Mouse (Mus musculus) heart, embryonic 10.5 days (tissue): Measurements from ENCODE around the gene Sirt7. TPM values are rescaled to one million over a fixed set of nuclear protein-coding genes. Genes with fewer than 3 reads are reported as not detected.
A peak's percentile ranks its signal among the peaks of the same experiment; 100 is the strongest.

Experiments used
- DNase-seq: peaks from one replicate; pipeline ENCODE4 v3.0.0-alpha.2; 2017; ENCODE audit warnings: low spot score
- H3K27ac ChIP-seq: fragments of 300-500 bp; sonication (generic); 2 replicates; pipeline ENCODE4 v1.5.1; 2016; ENCODE audit warnings: mild to moderate bottlenecking
- H3K27me3 ChIP-seq: fragments of 300-500 bp; sonication (generic); 2 replicates; pipeline ENCODE4 v1.6.1; 2016; ENCODE audit warnings: mild to moderate bottlenecking; ENCODE audit not compliant: poor library complexity, insufficient read depth, severe bottlenecking
- H3K36me3 ChIP-seq: fragments of 300-500 bp; sonication (generic); 2 replicates; pipeline ENCODE4 v1.6.1; 2016; ENCODE audit warnings: mild to moderate bottlenecking, moderate library complexity
- H3K4me1 ChIP-seq: fragments of 300-500 bp; sonication (generic); 2 replicates; pipeline ENCODE4 v1.6.1; 2016; ENCODE audit warnings: mild to moderate bottlenecking
- H3K4me3 ChIP-seq: fragments of 300-500 bp; sonication (generic); 2 replicates; pipeline ENCODE4 v1.5.1; 2016; ENCODE audit warnings: mild to moderate bottlenecking, moderate library complexity
- H3K9me3 ChIP-seq: fragments of 300-500 bp; sonication (generic); 2 replicates; pipeline ENCODE4 v1.6.1; 2016; ENCODE audit warnings: mild to moderate bottlenecking, moderate library complexity
- WGBS: fragments of 180-500 bp; shearing (Covaris S2); methylation state at CpG from one replicate; pipeline ENCODE4 v1.1.7; 2016; 5-methylcytosine and 5-hydroxymethylcytosine counted together
- polyA plus RNA-seq: library from polyadenylated mRNA; unstranded; fragments of >200 nt; fragmentation: Nextera tagmentation; extraction: Ambion mirVana; gene quantifications from 2 replicates; pipeline ENCODE4 v1.2.1, GENCODE M21; 2016

The Sirt7 gene
- polyA plus RNA-seq, 1 experiment from 2014 or later: 29.5 TPM

GRCm38 (mm10) chr11:120610477-120611046, 14.5 kb downstream of the Sirt7 start:
- 79% methylated on average over 9 of the region's 9 CpGs for WGBS

GRCm38 (mm10) chr11:120609250-120609649, 15.8 kb downstream of the Sirt7 start:
- H3K9me3 ChIP-seq: no peaks in the 10 kb centered on the region
- DNase-seq: peak; percentile 93
- 35% methylated on average over 8 of the region's 8 CpGs for WGBS
- H3K27me3 ChIP-seq: peaks cover 25% of the 10 kb centered on the region
- peak overlapping the region; percentile 82 for H3K27ac ChIP-seq
- H3K4me1 ChIP-seq: peaks cover 25% of the 10 kb centered on the region
- peaks cover 81% of the 10 kb centered on the region for H3K36me3 ChIP-seq
- H3K4me3 ChIP-seq: peak overlapping the region; percentile 59

More at GRCm38 (mm10) chr11:120610477-120611046, 14.5 kb downstream of the Sirt7 start:
- no peak for DNase-seq
- Histone ChIP-seq H3K9me3 (no peaks in the 10 kb centered on the region), H3K27ac (no peak overlapping the region), H3K27me3 (peaks cover 25% of the 10 kb centered on the region), H3K4me3 (no peak overlapping the region), H3K4me1 (peaks cover 26% of the 10 kb centered on the region), H3K36me3 (peaks cover 79% of the 10 kb centered on the region)

DNA sequence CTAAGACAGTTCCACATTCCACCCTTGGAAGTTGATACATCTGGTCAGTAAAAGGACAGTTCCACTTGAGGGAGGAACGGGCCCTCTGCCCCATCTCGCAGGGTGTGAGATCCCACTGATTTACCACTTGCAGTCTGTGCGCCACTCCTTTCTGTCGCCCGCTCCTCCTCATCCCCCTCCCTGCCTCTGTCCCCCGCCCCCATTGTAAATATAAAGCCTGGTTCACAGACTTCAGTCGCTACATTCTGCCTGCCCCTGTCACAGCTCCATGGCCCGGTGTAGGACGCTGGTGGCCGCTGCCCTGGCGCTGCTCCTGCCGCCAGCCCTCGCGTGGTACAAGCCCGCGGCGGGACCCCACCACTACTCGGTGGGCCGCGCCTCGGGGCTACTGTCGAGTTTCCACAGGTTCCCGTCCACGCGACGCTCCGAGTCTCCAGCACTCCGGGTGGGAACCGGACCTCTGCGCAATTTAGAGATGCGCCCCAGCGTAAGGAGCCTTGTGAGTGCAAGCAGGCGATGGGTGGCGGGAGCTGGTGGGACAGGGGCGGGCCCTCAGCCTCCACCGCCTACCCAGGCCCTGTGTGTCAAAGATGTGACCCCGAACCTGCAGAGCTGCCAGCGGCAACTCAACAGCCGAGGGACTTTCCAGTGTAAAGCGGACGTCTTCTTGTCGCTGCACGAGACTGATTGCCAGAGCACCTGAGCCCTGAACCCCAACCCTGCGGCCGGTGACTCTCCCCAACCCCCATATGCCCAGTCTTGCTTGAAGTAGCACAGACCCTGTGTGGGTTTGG, 16.6 kb downstream of the Sirt7 start, which contains the start of gene Npb:
Gene Npb, plus strand, starts transcription at position 237 of the 794 bp plus-strand sequence.
- peaks cover 81% of the 10 kb centered on the region for H3K36me3 ChIP-seq
- peak within 1 kb of the TSS; percentile 82 for H3K27ac ChIP-seq
- H3K4me3 ChIP-seq: peak within 1 kb of the TSS; percentile 59

DNA sequence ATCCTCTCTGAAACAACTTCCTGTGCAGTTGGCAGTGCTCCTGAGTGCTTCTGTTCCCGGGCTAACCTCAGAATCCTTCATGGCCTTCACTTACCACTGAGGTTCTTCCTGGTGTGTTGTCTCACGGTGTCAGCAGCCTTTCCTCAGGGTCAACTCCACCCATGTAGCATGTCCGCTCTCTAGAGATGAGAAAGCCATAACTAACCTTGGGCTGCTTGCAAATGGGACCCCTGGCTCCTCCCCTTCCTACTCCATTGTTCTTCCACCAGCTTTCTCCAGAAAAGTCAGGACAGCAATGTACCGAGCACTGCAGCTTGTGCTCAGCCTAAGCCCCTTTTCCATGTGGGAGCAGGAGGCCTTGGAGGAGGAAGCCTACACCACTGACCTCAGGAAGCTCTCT, 18.3 kb downstream of the Sirt7 start:
- DNase-seq: no peak
- Histone ChIP-seq H3K27ac (peak overlapping the region; percentile 36; the same call in 1 of the 2 replicates), H3K4me1 (peaks cover 25% of the 10 kb centered on the region), H3K4me3 (no peak overlapping the region), H3K36me3 (peaks cover 81% of the 10 kb centered on the region), H3K9me3 (no peaks in the 10 kb centered on the region), H3K27me3 (peaks cover 25% of the 10 kb centered on the region)
- 72% methylated on average over 4 of the region's 4 CpGs for WGBS

More for the DNA sequence above, 16.6 kb downstream of the Sirt7 start, which contains the start of gene Npb:
- peaks cover 25% of the 10 kb centered on the region for H3K27me3 ChIP-seq
- no peak for DNase-seq
- 7% methylated on average over 45 of the region's 45 CpGs for WGBS
- peaks cover 25% of the 10 kb centered on the region for H3K4me1 ChIP-seq
- H3K9me3 ChIP-seq: no peaks in the 10 kb centered on the region

DNA sequence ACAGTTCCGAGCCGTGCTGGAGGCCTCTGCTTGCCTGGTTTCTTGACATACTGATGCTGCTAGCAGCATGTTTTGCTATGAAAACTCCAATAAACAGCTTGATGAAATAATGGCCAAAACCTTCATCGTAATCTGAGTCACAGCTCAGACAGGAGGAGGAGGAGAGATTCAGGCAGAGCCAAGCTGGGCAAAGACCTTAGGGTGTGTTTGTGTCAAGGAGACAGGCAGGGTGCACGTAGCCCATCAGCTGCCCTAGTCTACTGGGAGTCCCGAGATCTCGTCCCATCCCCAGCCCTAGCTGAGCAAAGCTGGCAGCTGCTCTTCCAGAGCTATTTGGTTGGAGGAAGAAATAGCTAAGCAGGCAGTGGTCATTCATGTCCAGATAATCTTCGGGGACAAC, 19.4 kb downstream of the Sirt7 start:
- Histone ChIP-seq H3K4me1 (peaks cover 25% of the 10 kb centered on the region), H3K27ac (no peak overlapping the region), H3K27me3 (peaks cover 25% of the 10 kb centered on the region), H3K36me3 (peaks cover 78% of the 10 kb centered on the region), H3K4me3 (no peak overlapping the region; the same call in 1 of the 2 replicates), H3K9me3 (no peaks in the 10 kb centered on the region)
- no peak for DNase-seq
- 89% methylated on average over 7 of the region's 7 CpGs for WGBS

- Histone ChIP-seq H3K4me3 (no peak overlapping the region), H3K27me3 (peaks cover 13% of the 10 kb centered on the region), H3K4me1 (peaks cover 23% of the 10 kb centered on the region), H3K9me3 (no peaks in the 10 kb centered on the region), H3K36me3 (peaks cover 71% of the 10 kb centered on the region), H3K27ac (peak overlapping the region; percentile 37; the same call in 1 of the 2 replicates)
- DNase-seq: no peak
- 77% methylated on average over 2 of the region's 2 CpGs for WGBS
These were observed 21.5 kb downstream of the Sirt7 start for GRCm38 (mm10) chr11:120603545-120603944.

GRCm38 (mm10) chr11:120600716-120601115, 24.3 kb downstream of the Sirt7 start:
- H3K9me3 ChIP-seq: no peaks in the 10 kb centered on the region
- H3K4me1 ChIP-seq: peaks cover 27% of the 10 kb centered on the region
- no peak overlapping the region for H3K27ac ChIP-seq
- no peak for DNase-seq
- 94% methylated on average over 3 of the region's 3 CpGs for WGBS
- no peaks in the 10 kb centered on the region for H3K27me3 ChIP-seq
- peaks cover 70% of the 10 kb centered on the region for H3K36me3 ChIP-seq
- H3K4me3 ChIP-seq: no peak overlapping the region

DNA sequence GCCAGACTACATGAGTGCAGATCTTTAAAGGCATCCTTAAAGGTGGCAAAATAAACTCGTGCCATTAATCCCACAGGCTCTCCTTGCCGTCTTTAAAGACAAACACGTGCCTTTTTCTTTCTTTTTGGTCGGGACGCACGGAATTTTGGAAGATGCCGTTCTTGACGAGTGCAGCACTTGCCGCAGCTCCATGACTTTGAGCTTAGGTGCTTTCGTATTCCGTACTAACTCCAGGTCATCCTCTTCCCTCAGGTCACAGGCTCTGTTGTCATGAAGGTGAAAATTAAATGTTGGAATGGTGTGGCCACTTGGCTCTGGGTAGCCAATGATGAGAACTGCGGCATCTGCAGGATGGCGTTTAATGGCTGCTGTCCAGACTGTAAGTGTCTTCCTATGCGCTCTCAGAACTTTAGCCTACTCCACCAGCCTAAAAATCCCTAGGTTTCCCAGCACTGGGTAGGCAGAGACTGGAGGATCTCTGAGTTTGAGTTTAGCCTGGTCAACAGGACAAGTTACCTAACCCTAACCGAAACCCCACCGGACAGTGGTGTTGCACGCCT, 26.0 kb downstream of the Sirt7 start:
- no peak for DNase-seq
- H3K36me3 ChIP-seq: peaks cover 69% of the 10 kb centered on the region
- WGBS: 50% methylated on average over 17 of the region's 17 CpGs

DNA sequence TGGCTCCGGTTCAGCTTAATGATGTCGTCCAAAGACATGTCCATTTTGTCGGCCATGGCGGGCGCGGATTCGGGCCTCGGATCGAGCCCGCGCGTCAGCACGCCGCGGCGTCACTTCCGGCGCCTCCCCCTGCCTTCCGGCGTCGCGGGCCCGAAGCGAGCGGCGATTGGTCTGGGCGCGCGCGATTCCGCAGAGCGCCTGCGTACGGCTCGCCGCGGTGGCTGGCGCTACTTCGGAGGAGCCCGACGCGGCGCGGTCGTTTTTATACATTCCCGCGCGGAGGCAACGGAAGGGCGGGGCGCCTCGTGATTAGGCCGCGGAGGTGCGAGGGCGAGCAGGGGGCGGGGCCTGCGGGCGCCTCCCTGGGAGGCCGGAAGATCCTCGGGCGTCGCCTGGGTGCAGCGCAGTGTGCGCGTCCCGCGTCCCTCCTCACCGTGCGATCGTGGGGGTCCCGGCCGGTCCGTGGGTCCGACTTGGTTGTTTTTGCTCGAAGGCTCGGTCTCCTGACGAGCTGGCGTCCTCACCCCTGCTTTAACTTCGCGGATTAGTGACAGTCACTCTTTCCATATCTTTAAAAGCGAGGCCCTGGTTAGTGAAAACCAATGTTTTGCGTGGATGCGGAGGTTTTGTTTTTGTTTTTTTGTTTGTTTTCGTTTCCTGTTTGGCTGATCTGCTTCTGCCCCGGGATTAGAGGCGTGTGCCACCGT, 26.6 kb downstream of the Sirt7 start, which contains the start of the genes Alyref and Anapc11:
Gene Alyref, minus strand, starts transcription at position 83 of the 707 bp plus-strand sequence.
Gene Anapc11, plus strand, starts transcription at position 139 of the 707 bp plus-strand sequence.
- Histone ChIP-seq H3K27ac (peak within 1 kb of the TSS; percentile 98), H3K36me3 (peaks cover 69% of the 10 kb centered on the region), H3K4me1 (peaks cover 27% of the 10 kb centered on the region), H3K4me3 (peak within 1 kb of the TSS; percentile 99), H3K27me3 (no peaks in the 10 kb centered on the region), H3K9me3 (no peaks in the 10 kb centered on the region)
- peak; percentile 97 for DNase-seq
- under 1% methylated on average over 88 of the region's 88 CpGs for WGBS

More for the DNA sequence above, 26.0 kb downstream of the Sirt7 start:
- Histone ChIP-seq H3K4me3 (peak overlapping the region; percentile 99), H3K9me3 (no peaks in the 10 kb centered on the region), H3K4me1 (peaks cover 27% of the 10 kb centered on the region), H3K27me3 (no peaks in the 10 kb centered on the region), H3K27ac (peak overlapping the region; percentile 98)

DNA sequence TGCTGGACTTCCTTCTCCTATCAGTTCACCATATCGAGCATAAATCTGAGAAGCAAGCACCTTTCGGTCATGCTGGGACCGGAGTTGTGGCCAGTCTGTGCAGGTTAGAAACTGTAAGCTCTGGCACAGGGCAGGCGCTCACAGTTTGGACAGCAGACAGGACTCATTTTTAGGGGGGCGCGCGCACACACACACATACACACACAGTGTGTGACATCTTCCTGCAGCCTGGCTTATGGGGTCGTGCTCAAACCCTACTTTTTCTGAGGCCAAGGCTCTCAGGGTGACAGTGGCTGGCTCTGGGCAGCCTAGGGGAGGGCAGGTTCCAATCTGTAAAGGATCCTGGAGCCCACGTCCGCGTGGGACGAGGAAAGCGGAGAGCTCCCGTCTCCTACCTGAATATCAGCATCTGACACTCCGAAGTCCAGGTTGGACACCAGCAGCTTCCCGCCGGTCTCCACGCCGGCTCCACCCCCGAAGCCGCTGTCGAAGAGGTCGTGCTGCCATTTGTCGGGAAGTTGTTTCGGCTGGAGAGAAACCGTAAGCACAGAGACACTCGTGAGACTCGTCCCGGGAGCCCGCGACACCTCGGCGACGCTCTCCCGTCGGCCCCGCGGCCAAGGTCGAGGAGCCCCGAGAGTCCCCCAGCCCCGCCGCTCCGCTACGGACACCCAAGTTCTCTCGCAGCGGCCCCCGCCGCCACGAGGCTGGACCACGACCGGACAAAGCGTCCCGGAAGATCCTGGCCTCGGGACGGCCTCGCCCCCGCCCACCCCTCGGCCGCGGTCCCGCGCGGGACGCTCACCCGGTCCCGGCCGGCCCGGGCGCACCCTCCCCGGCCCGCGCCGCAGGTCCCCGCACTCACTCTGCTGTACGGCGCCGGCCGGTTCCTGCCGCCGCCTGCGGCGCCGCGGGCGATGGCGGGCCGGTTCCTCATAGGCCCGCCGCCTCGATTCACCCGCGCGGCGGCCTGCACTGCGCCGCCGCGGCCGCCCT, 27.5 kb downstream of the Sirt7 start:
- 6% methylated on average over 98 of the region's 99 CpGs for WGBS
- peaks cover 27% of the 10 kb centered on the region for H3K4me1 ChIP-seq
- peaks cover 69% of the 10 kb centered on the region for H3K36me3 ChIP-seq
- peak; percentile 80 for DNase-seq
- H3K27me3 ChIP-seq: no peaks in the 10 kb centered on the region
- H3K4me3 ChIP-seq: peak overlapping the region; percentile 99
- H3K9me3 ChIP-seq: no peaks in the 10 kb centered on the region
- peak overlapping the region; percentile 98 for H3K27ac ChIP-seq

- Histone ChIP-seq H3K27me3 (no peaks in the 10 kb centered on the region), H3K4me1 (no peaks in the 10 kb centered on the region), H3K27ac (no peak overlapping the region), H3K36me3 (peaks cover 96% of the 10 kb centered on the region), H3K9me3 (no peaks in the 10 kb centered on the region), H3K4me3 (no peak overlapping the region)
- DNase-seq: no peak
- WGBS: 76% methylated on average over 6 of the region's 6 CpGs
These were observed 36.5 kb downstream of the Sirt7 start for GRCm38 (mm10) chr11:120588531-120588930.
